Mouse (Mus musculus): ENCODE results near the gene Tmem62.

- TF ChIP-seq FLI1 (IDR thresholded peaks at IDR 0.05; ENCODE audit: low read length) (no peak), GATA1 (IDR thresholded peaks at IDR 0.05; ENCODE audit: borderline replicate concordance, low read length) (no peak)
Measured at GRCm38 (mm10) chr2:120970045-120970539, 6.7 kb upstream of the Tmem62 start.

Data from megakaryocyte, embryonic 14.5 days (primary cell).